Mouse (Mus musculus): ENCODE results near the gene Ppp1r12b.

Gene Ppp1r12b

GRCm38 (mm10) chr1:134761534-134761933, 194.2 kb downstream of the Ppp1r12b start:
- no peak for DNase-seq (ENCODE audit: low spot score)

GRCm38 (mm10) chr1:134760642-134761041, 195.1 kb downstream of the Ppp1r12b start:
- no peak for DNase-seq (ENCODE audit: low spot score)

GRCm38 (mm10) chr1:134759133-134759532, 196.6 kb downstream of the Ppp1r12b start:
- DNase-seq (ENCODE audit: low spot score) = no peak

- no peak for DNase-seq (ENCODE audit: low spot score)
These were observed 198.5 kb downstream of the Ppp1r12b start for GRCm38 (mm10) chr1:134757230-134757629.

GRCm38 (mm10) chr1:134756190-134756873, 199.4 kb downstream of the Ppp1r12b start:
- DNase-seq (ENCODE audit: low spot score) = no peak

GRCm38 (mm10) chr1:134755548-134756189, 200.1 kb downstream of the Ppp1r12b start:
- DNase-seq (ENCODE audit: low spot score) = no peak

- DNase-seq (ENCODE audit: low spot score) = no peak
These were observed 200.9 kb downstream of the Ppp1r12b start for GRCm38 (mm10) chr1:134754818-134755217.

GRCm38 (mm10) chr1:134753751-134754630, 201.8 kb downstream of the Ppp1r12b start:
- DNase-seq (ENCODE audit: low spot score) = no peak

- DNase-seq (ENCODE audit: low spot score) = no peak
These were observed 203.3 kb downstream of the Ppp1r12b start for GRCm38 (mm10) chr1:134752447-134752846.

- DNase-seq (ENCODE audit: low spot score) = no peak
These were observed 205.9 kb downstream of the Ppp1r12b start for GRCm38 (mm10) chr1:134749889-134750288.

GRCm38 (mm10) chr1:134747236-134748174, 208.2 kb downstream of the Ppp1r12b start:
- DNase-seq (ENCODE audit: low spot score) = peak; percentile 53

GRCm38 (mm10) chr1:134745648-134746047, 210.1 kb downstream of the Ppp1r12b start:
- DNase-seq (ENCODE audit: low spot score) = peak; percentile 39

GRCm38 (mm10) chr1:134741946-134742661, 213.6 kb downstream of the Ppp1r12b start:
- no peak for DNase-seq (ENCODE audit: low spot score)

- no peak for DNase-seq (ENCODE audit: low spot score)
These were observed 214.3 kb downstream of the Ppp1r12b start for GRCm38 (mm10) chr1:134741433-134741832.

GRCm38 (mm10) chr1:134737463-134737862, 218.3 kb downstream of the Ppp1r12b start:
- no peak for DNase-seq (ENCODE audit: low spot score)

- DNase-seq (ENCODE audit: low spot score) = no peak
These were observed 222.1 kb downstream of the Ppp1r12b start for GRCm38 (mm10) chr1:134733659-134734058.

GRCm38 (mm10) chr1:134727256-134727655, 228.5 kb downstream of the Ppp1r12b start:
- DNase-seq (ENCODE audit: low spot score) = no peak

- DNase-seq (ENCODE audit: low spot score) = no peak
These were observed 229.3 kb downstream of the Ppp1r12b start for GRCm38 (mm10) chr1:134726480-134726879.

GRCm38 (mm10) chr1:134725276-134725675, 230.5 kb downstream of the Ppp1r12b start:
- peak; percentile 31 for DNase-seq (ENCODE audit: low spot score)

- DNase-seq (ENCODE audit: low spot score) = no peak
These were observed 232.9 kb downstream of the Ppp1r12b start for GRCm38 (mm10) chr1:134722891-134723290.

GRCm38 (mm10) chr1:134721486-134721885, 234.3 kb downstream of the Ppp1r12b start:
- no peak for DNase-seq (ENCODE audit: low spot score)

Measured in embryo, embryonic 10.5 days (tissue).